Mouse (Mus musculus): ENCODE data around the gene Crtap. TPM values are rescaled to one million over a fixed set of nuclear protein-coding genes. Genes with fewer than 3 reads are reported as not detected.

Crtap gene
- polyA plus RNA-seq, 1 experiment = 106 TPM

GRCm38 (mm10) chr9:114326011-114326748, 64.3 kb downstream of the Crtap start:
- DNase-seq (ENCODE audit: low read depth) = no peak

Other genes starting within 250 kb of the Crtap start
- gene Bcl2a1c, start 60.5 kb downstream of the Crtap start, polyA plus RNA-seq (2012; rRNA removed) = not detected in 2 replicates
- gene Glb1, start 10.4 kb upstream of the Crtap start, polyA plus RNA-seq (2012; rRNA removed) = 111 and 119 TPM in 2 replicates
- gene Tmppe, start 10.4 kb upstream of the Crtap start, polyA plus RNA-seq (2012; rRNA removed) = 8.1 and 8.9 TPM in 2 replicates
- 0.09 and 0.14 TPM in 2 replicates for gene Ccr4, start 114.2 kb upstream of the Crtap start, polyA plus RNA-seq (2012; rRNA removed)
- gene C130032M10Rik, start 125.0 kb upstream of the Crtap start, polyA plus RNA-seq (2012; rRNA removed) = not detected in 2 replicates
- not detected in 2 replicates for gene Trim71, start 173.7 kb upstream of the Crtap start, polyA plus RNA-seq (2012; rRNA removed)
- 31.2 and 32.7 TPM in 2 replicates for gene Cnot10, start 249.5 kb upstream of the Crtap start, polyA plus RNA-seq (2012; rRNA removed)